Mouse (Mus musculus): ENCODE measurements around the gene Iars2.

DNA sequence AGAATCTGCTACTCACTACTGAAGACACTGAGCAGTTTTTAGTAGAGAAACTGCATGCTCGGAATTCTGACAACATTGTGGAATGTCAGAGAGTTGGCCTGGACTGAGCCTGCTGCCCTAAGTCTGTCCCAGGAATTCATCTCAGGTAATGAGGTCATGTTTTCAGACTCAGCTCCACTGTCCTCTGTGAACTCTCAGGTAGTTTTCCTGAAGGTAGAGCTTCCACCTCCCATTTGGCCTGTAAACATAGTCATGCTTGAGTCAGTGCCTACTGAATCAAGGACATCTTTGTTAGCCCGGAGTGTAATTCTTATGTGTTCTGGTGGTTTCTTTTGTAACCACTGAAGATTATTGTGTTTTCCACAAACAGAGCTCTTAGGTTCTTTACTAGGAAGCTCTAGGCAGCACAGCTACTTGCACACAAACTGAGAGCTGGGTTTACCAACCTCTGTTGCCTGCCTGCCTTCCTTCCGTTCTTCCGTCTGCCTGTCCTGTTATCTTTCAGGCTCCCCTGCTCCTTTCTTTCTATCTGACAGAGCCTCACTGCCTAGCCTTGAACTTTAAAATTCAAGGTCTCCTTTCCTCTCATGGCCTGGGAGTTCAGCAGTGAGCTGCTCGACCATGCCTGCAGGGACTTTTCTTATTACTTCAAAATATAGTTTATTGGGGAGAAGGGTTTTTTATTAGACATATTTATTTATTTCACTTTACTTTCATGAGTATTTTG lies 54.2 kb downstream of the Iars2 start:
- no peak for TF ChIP-seq POLR2A (IDR thresholded peaks at IDR 0.05; ENCODE audit: low read depth, low read length)
- no peak for TF ChIP-seq USF1 (IDR thresholded peaks at IDR 0.05; ENCODE audit: low read depth, low read length)
- TF ChIP-seq EP300 (IDR thresholded peaks at IDR 0.05; ENCODE audit: low read length): no peak
- TF ChIP-seq NELFE (IDR thresholded peaks at IDR 0.05; ENCODE audit: low read depth, low read length): no peak
- no peak for TF ChIP-seq SIN3A (IDR thresholded peaks at IDR 0.05; ENCODE audit: low read length)
- no peak for TF ChIP-seq CTCF (conservative IDR thresholded peaks at IDR 0.05 in 1 of 2, IDR thresholded peaks at IDR 0.05 in 1 of 2; ENCODE audit: low read depth in 2 of 2, low read length in 2 of 2)
- no peak for TF ChIP-seq POLR2AphosphoS2 (IDR thresholded peaks at IDR 0.05; ENCODE audit: low read depth, low read length)
- TF ChIP-seq RAD21 (IDR thresholded peaks at IDR 0.05; ENCODE audit: low read depth, low read length): no peak

Measured in CH12.LX (cell line).